Mouse (Mus musculus) stomach, embryonic 14.5 days (tissue): ENCODE results near the gene Psme4. TPM values are rescaled to one million over a fixed set of nuclear protein-coding genes. Genes with fewer than 3 reads are reported as not detected.

ENCODE experiments used
- polyA plus RNA-seq: library from polyadenylated mRNA; unstranded; fragments of >200 nt; fragmentation: Nextera tagmentation; extraction: Ambion mirVana; gene quantifications from 2 replicates; pipeline ENCODE4 v1.2.1, GENCODE M21; 2014

Gene Psme4
- polyA plus RNA-seq, 1 experiment from 2014 or later, result 39.8 TPM

Other genes starting within 250 kb of the Psme4 start
- 14.4 and 15.2 TPM in 2 replicates for gene Acyp2, start 122.1 kb upstream of the Psme4 start, polyA plus RNA-seq
- 0.25 and 0.59 TPM in 2 replicates for gene Gpr75, start 113.6 kb downstream of the Psme4 start, polyA plus RNA-seq
- 35.8 and 36.5 TPM in 2 replicates for gene Asb3, start 113.7 kb downstream of the Psme4 start, polyA plus RNA-seq
- 17.0 and 18.4 TPM in 2 replicates for gene Erlec1, start 182.6 kb downstream of the Psme4 start, polyA plus RNA-seq
- gene Chac2, start 214.6 kb downstream of the Psme4 start, polyA plus RNA-seq, result 16.9 and 21.4 TPM in 2 replicates